Comparison of ENCODE assay signal across 13 mouse cellular contexts in the genomic region with DNA sequence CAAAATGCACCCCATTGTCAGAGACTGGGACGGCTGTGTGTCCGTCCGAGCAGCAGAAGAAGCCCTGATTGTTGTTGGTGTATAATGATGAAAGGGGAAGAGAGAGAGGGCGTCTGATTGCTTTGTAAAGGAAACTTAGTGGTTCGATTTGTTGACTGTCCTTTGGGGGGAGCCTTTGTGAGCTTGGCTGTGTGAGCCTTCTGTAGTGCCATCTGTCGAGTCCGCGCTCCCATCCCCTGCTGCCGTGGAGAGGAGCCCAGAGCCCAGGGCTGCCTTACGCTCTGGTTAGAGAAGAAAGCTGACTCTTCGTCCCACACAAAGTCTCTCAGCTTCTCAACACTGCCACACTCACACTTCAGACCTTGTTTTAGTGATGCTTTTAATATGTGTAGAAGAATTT. TPM values are rescaled to one million over a fixed set of nuclear protein-coding genes. Genes with fewer than 3 reads are reported as not detected.
A peak's percentile ranks its signal among the peaks of the same experiment; 100 is the strongest.
DNase-seq lines count a peak whose midpoint lies in the region; ATAC-seq lines count a peak whose summit lies in the region.
"Had no signal": no experiment of that assay in that cellular context is flagged by ENCODE, and none has a peak within 500 bp of the region (broad histone marks: within the 10 kb centered on the region; RNA-seq: fewer than 3 reads in every experiment).

No protein-coding gene starts in this region.

- H3K27me3 ChIP-seq in hindbrain, embryonic 10.5 days (ENCODE audit: insufficient read depth, poor library complexity, severe bottlenecking), result no peaks in the 10 kb centered on the region
- H3K27me3 ChIP-seq: liver, embryonic 15.5 days had no signal

- intact Hi-C loops in left cerebral cortex, postnatal 10 days (cut with DNase I), result no loop called here
- intact Hi-C loops in gastrocnemius, postnatal 14 days (cut with DNase I; ENCODE audit: low total_unique reads), result no loop called here

- no peak for ATAC-seq in monocyte, adult 5-6 weeks (replicated peaks; ENCODE audit: insufficient number of reproducible peaks, low FRiP score, low TSS enrichment, poor library complexity, severe bottlenecking)

- no peaks in the 10 kb centered on the region for H3K9me3 ChIP-seq in hindbrain, embryonic 10.5 days
- H3K9me3 ChIP-seq: G1E; liver, embryonic 15.5 days had no signal

- H3K4me1 ChIP-seq in hindbrain, embryonic 10.5 days (replicated peaks), result peaks cover 18% of the 10 kb centered on the region

- 58% methylated on average over 11 of the region's 11 CpGs for WGBS in hindbrain, embryonic 10.5 days

- no peak overlapping the region for H3K4me3 ChIP-seq in hindbrain, embryonic 10.5 days
- H3K4me3 ChIP-seq: liver, embryonic 15.5 days had no signal

- DNase-seq in cerebellum, postnatal 14 days, result peak; percentile 85 to 87
- peak; percentile 25 for DNase-seq in hindbrain, embryonic 10.5 days (ENCODE audit: low spot score)
- peak; percentile 59 to 60 for DNase-seq in left cerebral cortex, postnatal 10 days (ENCODE audit: extremely low spot score in 1 of 2, low spot score in 2 of 2)
- DNase-seq in right cerebral cortex, adult 2 months (ENCODE audit: low spot score in 2 of 2), result peak; percentile 63 to 66
- no peak for DNase-seq in B cell, adult 2 months
- DNase-seq in gastrocnemius, postnatal 14 days, result no peak
- no peak for DNase-seq in gastrocnemius, postnatal 10 days
- DNase-seq: heart, postnatal 36 days; spleen, adult 18-20 months had no signal

- peaks cover 100% of the 10 kb centered on the region for H3K36me3 ChIP-seq in hindbrain, embryonic 10.5 days

- peak overlapping the region; percentile 68 for H3K27ac ChIP-seq in hindbrain, embryonic 10.5 days
- H3K27ac ChIP-seq: liver, embryonic 15.5 days had no signal

RNA-seq across cellular contexts. Expression of a gene that starts 36.8 kb away (rescaled TPM):
- 22.7 and 25.0 TPM in 2 replicates for polyA plus RNA-seq in hindbrain, embryonic 10.5 days (2016; fragmentation: Nextera tagmentation; extraction: Ambion mirVana)
- total RNA-seq in left cerebral cortex, postnatal 10 days (2021), result 10 to 100 TPM; 21.4 to 26.6 TPM
- 10 to 100 TPM in 1 of 2 experiments, 1 to 10 TPM in 1; 8.3 to 12.2 TPM for total RNA-seq in gastrocnemius, postnatal 14 days (2021)
- 10 to 100 TPM in 1 of 2 experiments, 1 to 10 TPM in 1; 9.1 to 11.0 TPM for total RNA-seq in gastrocnemius, postnatal 10 days (2021)
- total RNA-seq in monocyte, adult 5-6 weeks (2017), result 14.1 to 23.3 TPM (median 15.6 TPM) in 3 replicates

RNA-seq across cellular contexts. Expression of a gene that starts 51.8 kb away (rescaled TPM):
- polyA plus RNA-seq in hindbrain, embryonic 10.5 days (2016; fragmentation: Nextera tagmentation; extraction: Ambion mirVana), result 0.25 and 0.60 TPM in 2 replicates
- under 1 TPM; 0.26 to 0.54 TPM for total RNA-seq in left cerebral cortex, postnatal 10 days (2021)
- not detected for total RNA-seq in gastrocnemius, postnatal 14 days (2021)
- total RNA-seq in gastrocnemius, postnatal 10 days (2021), result not detected
- not detected in 3 replicates for total RNA-seq in monocyte, adult 5-6 weeks (2017)
- total RNA-seq: common myeloid progenitor, adult 5-6 weeks; heart, postnatal 36 days had no signal
- polyA plus RNA-seq: G1E had no signal

RNA-seq across cellular contexts. Expression of a gene that starts 57.7 kb away (rescaled TPM):
- 74.1 and 82.3 TPM in 2 replicates for polyA plus RNA-seq in hindbrain, embryonic 10.5 days (2016; fragmentation: Nextera tagmentation; extraction: Ambion mirVana)
- total RNA-seq in left cerebral cortex, postnatal 10 days (2021), result 10 to 100 TPM; 35.0 to 39.2 TPM
- total RNA-seq in gastrocnemius, postnatal 14 days (2021), result 1 to 10 TPM; 2.2 to 2.3 TPM
- 1 to 10 TPM; 4.4 to 5.8 TPM for total RNA-seq in gastrocnemius, postnatal 10 days (2021)
- total RNA-seq in monocyte, adult 5-6 weeks (2017), result 1.3 TPM in 1 of 3 replicates, not detected in the others
- polyA plus RNA-seq: G1E had no signal

Comparison
In these comparisons a context has a peak if more than half of its experiments do, and no peak if none do; other contexts are left out.
1. DNase-seq: peak in cerebellum, postnatal 14 days (2 of 2), hindbrain, embryonic 10.5 days (single experiment), left cerebral cortex, postnatal 10 days (2 of 2) and right cerebral cortex, adult 2 months (2 of 2); none in B cell, adult 2 months (0 of 2), gastrocnemius, postnatal 14 days (single experiment) and gastrocnemius, postnatal 10 days (single experiment).
2. RNA of a gene that starts 57.7 kb away (total RNA-seq): 35.0 to 39.2 TPM in left cerebral cortex, postnatal 10 days; 4.4 to 5.8 TPM in gastrocnemius, postnatal 10 days, 2.2 to 2.3 TPM in gastrocnemius, postnatal 14 days and 1.3 TPM in monocyte, adult 5-6 weeks; every median in the first group is over 4 times any median in the second.